Mouse (Mus musculus) E14TG2a.4 (cell line): ENCODE results near the gene Elac2.

Experiments used
- CTCF ChIP-seq: conservative IDR thresholded peaks from 2 replicates; pipeline ENCODE4 v1.5.1; 2014; ENCODE audit warnings: low read length
- NANOG ChIP-seq: IDR thresholded peaks from 2 replicates; pipeline ENCODE4 v1.6.1; 2014; ENCODE audit warnings: borderline replicate concordance, low read length, mixed read lengths

GRCm38 (mm10) chr11:64988556-64988955 is 9.7 kb downstream of the Elac2 start:
- TF ChIP-seq CTCF = no peak
- no peak for TF ChIP-seq NANOG
